Mouse (Mus musculus): ENCODE measurements around the gene Slc32a1.

- TF ChIP-seq POLR2A (IDR thresholded peaks at IDR 0.05; ENCODE audit: low read depth, low read length), result no peak
- TF ChIP-seq CTCF (IDR thresholded peaks at IDR 0.05; ENCODE audit: extremely low read depth, insufficient read depth, insufficient read length, insufficient replicate concordance), result no peak
Measured at GRCm38 (mm10) chr2:158616296-158616695, 5.7 kb downstream of the Slc32a1 start.
